Mouse (Mus musculus) c-Kit-positive CD71-positive TER-119-negative erythroid progenitor cells, embryonic 14.5 days (primary cell): Measurements from ENCODE around the gene Pnpla8.
"Not testable (repeated sequence)": the region's sequence is repeated elsewhere in the genome, so short reads cannot be mapped to it uniquely, and the experiment has no call there.

Source experiments
- DNase-seq: peaks from one replicate; pipeline ENCODE4 v3.0.0-alpha.2; 2013; ENCODE audit warnings: low read depth

Gene Pnpla8

GRCm38 (mm10) chr12:44269311-44269831 lies 48.2 kb downstream of the Pnpla8 start:
- peak; percentile 72 for DNase-seq

- no peak for DNase-seq
These were observed 53.1 kb downstream of the Pnpla8 start for GRCm38 (mm10) chr12:44274125-44274835.

DNA sequence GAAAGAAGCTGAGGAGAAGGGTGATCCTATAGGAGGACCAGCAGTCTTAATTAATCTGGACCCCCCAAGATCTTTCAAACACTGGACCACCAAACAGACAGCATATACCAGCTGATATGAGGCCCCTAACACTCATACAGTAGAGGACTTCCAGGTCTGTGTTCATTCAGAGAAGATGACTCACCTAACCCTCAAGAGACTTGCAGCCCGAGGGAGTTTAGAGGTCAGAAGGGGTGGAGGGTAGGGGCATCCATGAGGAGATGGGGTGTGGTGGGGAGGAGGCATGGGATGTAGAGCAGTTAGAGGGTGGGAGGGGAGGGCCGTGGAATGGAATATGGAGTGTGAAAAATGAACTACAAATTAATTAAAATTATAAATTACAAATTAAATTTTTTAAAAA lies 59.0 kb downstream of the Pnpla8 start:
- not testable (repeated sequence) for DNase-seq

GRCm38 (mm10) chr12:44281534-44281933 lies 60.4 kb downstream of the Pnpla8 start:
- no peak for DNase-seq

DNA sequence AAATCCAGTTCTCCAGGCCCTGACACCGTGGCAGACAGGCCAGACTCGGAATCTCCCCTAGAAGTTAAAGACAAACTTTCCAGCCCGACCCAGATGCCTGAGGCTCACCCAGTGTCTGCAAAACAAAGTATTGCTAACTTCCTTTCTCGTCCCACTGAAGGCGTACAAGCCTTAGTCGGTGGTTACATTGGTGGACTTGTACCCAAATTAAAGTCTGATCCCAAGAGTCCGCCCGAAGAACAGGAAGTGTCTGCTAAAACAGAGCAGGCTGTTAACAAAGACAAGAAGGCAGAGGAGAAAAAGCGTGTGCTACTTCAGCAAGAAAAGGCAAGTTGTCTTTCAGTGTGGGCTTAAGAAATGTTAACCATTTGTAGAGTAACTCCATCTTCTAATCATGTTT lies 62.2 kb downstream of the Pnpla8 start:
- no peak for DNase-seq

- no peak for DNase-seq
These were observed 65.8 kb downstream of the Pnpla8 start for GRCm38 (mm10) chr12:44286992-44287391.

- DNase-seq: peak; percentile 55
These were observed 71.1 kb downstream of the Pnpla8 start for GRCm38 (mm10) chr12:44292281-44292680.

DNA sequence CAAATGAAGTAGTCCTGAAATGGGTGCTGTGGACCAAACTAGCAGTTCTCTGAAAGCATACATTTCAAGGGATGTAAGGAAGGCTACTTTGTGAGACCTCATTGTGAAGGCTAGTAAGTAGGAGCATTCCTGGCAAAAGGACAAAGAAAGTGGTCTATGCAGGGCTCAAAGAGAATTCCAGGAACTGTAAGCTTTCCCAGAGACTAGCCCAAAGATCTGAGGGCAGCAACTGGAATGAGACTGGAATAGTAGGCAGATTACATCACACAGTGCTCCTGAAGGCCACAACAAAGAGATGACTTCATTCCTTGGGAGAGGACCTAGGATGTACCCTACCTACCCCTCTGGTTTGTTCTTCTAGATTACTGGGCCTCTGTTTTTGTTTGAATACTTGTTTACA lies 79.6 kb downstream of the Pnpla8 start:
- no peak for DNase-seq

GRCm38 (mm10) chr12:44304012-44304411 lies 82.8 kb downstream of the Pnpla8 start:
- no peak for DNase-seq

DNA sequence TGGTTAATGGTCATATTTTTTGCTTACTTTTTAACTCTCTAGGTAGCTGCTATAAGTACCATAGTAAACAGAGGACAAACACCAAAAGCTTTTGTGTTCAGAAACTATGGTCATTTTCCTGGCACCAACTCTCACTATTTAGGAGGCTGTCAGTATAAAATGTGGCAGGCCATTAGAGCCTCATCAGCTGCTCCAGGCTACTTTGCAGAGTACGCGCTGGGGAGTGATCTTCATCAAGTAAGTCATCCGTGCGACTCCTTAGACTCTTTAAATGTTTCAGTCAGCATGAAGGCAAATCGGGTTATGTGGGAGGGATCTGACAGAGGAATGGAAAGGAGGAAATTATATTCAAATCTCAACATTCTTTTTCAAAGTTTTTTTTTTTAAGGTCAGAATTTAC lies 83.7 kb downstream of the Pnpla8 start:
- no peak for DNase-seq

GRCm38 (mm10) chr12:44308221-44308620 lies 87.1 kb downstream of the Pnpla8 start:
- no peak for DNase-seq

- DNase-seq: no peak
These were observed 94.0 kb downstream of the Pnpla8 start for GRCm38 (mm10) chr12:44315212-44315611.

DNA sequence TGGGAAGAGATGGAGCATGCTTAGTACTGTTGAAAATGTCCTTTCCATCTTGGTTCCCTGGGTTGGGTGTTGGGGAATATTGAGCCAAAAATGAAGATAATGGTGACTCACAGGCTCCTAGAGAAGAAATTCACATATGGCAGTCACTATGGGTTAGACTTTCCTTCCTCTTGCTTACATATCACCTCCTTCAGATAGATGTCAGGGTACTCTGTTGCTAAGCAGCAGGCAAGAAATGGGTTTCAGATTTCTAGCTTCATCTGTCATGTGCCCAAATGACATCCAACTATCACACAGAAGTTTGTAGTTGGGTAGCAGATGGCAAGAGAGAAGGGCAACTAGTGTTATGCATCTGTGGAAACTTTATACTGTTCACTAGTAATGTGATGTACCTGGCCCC lies 103.9 kb downstream of the Pnpla8 start:
- no peak for DNase-seq

- no peak for DNase-seq
These were observed 106.3 kb downstream of the Pnpla8 start for GRCm38 (mm10) chr12:44327452-44327851.

GRCm38 (mm10) chr12:44328381-44329315 lies 107.5 kb downstream of the Pnpla8 start, which contains the start of gene Nrcam:
Gene Nrcam, plus strand, starts transcription at chr12:44328885.
- no peak for DNase-seq

GRCm38 (mm10) chr12:44329316-44330215 lies 108.4 kb downstream of the Pnpla8 start:
- DNase-seq: no peak

DNA sequence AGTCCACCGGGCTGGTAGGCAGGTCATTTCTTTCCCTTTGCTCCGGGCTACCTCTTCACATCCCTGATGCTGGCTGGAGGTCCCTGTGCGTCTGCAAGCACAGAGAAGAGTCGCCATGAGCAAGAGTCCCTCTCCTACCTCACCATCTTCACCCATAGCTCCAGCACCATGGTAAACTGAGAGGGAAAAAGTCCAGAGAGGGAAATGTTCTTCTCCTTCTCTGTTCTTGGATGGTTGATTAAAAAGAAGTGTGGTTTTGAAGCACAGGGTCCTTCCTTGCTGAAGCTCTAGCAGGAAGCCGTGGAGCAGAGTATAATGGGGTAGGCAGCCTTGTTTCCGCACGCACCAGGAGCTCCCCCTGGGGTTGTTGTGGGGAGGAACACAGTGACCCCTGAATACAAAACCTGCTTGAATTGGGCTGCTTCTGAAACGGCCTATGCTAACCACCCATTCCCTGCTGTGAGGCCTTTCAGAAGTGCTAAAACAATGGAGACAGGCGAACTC lies 109.1 kb downstream of the Pnpla8 start:
- no peak for DNase-seq

DNA sequence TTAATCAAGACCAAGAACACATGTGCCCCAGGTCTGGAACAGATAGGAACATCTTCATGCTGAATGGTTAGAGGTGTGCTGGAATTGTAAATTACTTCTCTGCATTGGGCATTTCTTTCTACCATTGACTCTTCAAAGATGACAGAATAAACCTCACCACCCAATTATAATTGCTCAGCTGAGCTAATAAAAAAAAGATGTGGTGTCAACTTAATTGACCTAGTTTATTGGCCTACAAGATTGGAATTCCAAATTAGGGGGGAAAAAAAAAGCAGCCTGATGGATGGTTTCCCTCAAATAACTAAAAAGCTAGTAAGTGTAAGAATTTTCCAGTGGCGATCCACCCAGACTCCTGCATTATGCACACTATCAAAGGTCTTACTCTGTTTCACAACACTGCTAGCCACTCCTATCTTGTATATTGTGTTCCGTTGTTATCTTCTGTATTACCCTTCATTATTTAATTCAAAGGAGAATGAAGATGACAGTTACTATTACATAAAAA lies 116.0 kb downstream of the Pnpla8 start:
- DNase-seq: no peak

DNA sequence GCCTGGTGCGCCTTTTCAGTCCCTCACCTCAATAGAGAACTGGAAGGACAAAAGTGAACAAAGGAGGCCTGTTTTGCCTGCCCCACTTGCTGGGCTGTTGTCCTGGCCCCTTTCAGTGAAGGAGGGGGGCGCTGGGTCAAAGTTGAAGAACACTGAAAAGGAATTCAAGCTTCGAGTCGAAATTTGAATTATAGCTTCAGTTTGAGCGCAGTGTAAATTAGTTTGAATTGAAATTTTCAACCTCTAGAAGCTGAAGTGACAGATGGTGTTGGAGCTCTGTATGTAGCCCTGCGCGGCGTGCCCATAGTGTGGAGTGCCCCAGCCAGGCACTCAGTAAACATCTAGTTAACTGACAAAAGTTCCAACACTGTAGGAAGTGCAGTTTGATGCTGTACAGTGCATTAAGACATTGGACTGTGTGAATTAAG lies 117.0 kb downstream of the Pnpla8 start:
- DNase-seq: no peak

- DNase-seq: no peak
These were observed 122.9 kb downstream of the Pnpla8 start for GRCm38 (mm10) chr12:44344075-44344474.

- no peak for DNase-seq
These were observed 124.1 kb downstream of the Pnpla8 start for GRCm38 (mm10) chr12:44345251-44345650.
